Mouse (Mus musculus): ENCODE measurements around the gene Gltp.

- TF ChIP-seq EP300 (IDR thresholded peaks at IDR 0.05; ENCODE audit: low read depth): no peak
- TF ChIP-seq CTCF (IDR thresholded peaks at IDR 0.05; ENCODE audit: low read depth): no peak
Observed at GRCm38 (mm10) chr5:114636091-114636490, 54.7 kb downstream of the Gltp start.

Measured in liver, postnatal 0 days (tissue).